Mouse (Mus musculus): ENCODE data around the gene Ptgir. TPM values are rescaled to one million over a fixed set of nuclear protein-coding genes. Genes with fewer than 3 reads are reported as not detected.

Ptgir gene
- total RNA-seq, 2 experiments from 2014 or later, result 2.6 to 2.8 TPM

GRCm38 (mm10) chr7:16890944-16891343 lies 15.3 kb upstream of the Ptgir start:
- intact Hi-C loops (cut with DNase I), result loop anchor here (5.0 to 10.0 kb wide), 2 partner anchors 144 to 266 kb away; no protein-coding TSS in a partner anchor
- peak; percentile 91 for DNase-seq

GRCm38 (mm10) chr7:16891641-16892351 lies 14.5 kb upstream of the Ptgir start, which contains the start of gene Gng8:
TSS of gene Gng8 (plus strand) at chr7:16891786.
- intact Hi-C loops (cut with DNase I), result loop anchor here (1.0 to 10.0 kb wide), 6 partner anchors 17 to 267 kb away; no protein-coding TSS in a partner anchor
- peak; percentile 91 to 92 for DNase-seq

GRCm38 (mm10) chr7:16892352-16892730 lies 13.9 kb upstream of the Ptgir start:
- no peak for DNase-seq
- intact Hi-C loops (cut with DNase I), result loop anchor here (1.0 to 10.0 kb wide), 6 partner anchors 18 to 268 kb away; no protein-coding TSS in a partner anchor

GRCm38 (mm10) chr7:16893612-16894011 lies 12.7 kb upstream of the Ptgir start:
- intact Hi-C loops (cut with DNase I), result loop anchor here (2.0 to 10.0 kb wide), 5 partner anchors 33 to 269 kb away; no protein-coding TSS in a partner anchor
- DNase-seq, result no peak

GRCm38 (mm10) chr7:16894279-16894678 lies 12.0 kb upstream of the Ptgir start:
- DNase-seq, result no peak
- intact Hi-C loops (cut with DNase I), result loop anchor here (5.0 to 10.0 kb wide), 2 partner anchors 147 to 269 kb away; no protein-coding TSS in a partner anchor

- intact Hi-C loops (cut with DNase I), result loop anchor here (1.0 to 10.0 kb wide), 3 partner anchors 18 to 270 kb away; no protein-coding TSS in a partner anchor
Observed at GRCm38 (mm10) chr7:16895000-16895399, 11.3 kb upstream of the Ptgir start.

GRCm38 (mm10) chr7:16895511-16895910 lies 10.8 kb upstream of the Ptgir start:
- intact Hi-C loops (cut with DNase I), result loop anchor here (1.0 to 10.0 kb wide), 2 partner anchors 18 to 271 kb away; no protein-coding TSS in a partner anchor
- no peak for DNase-seq

More at GRCm38 (mm10) chr7:16895000-16895399, 11.3 kb upstream of the Ptgir start:
- peak; percentile 86 to 89 for DNase-seq

- intact Hi-C loops (cut with DNase I), result no loop called here
- DNase-seq, result no peak
Observed at GRCm38 (mm10) chr7:16900526-16900925, 5.8 kb upstream of the Ptgir start.

- DNase-seq, result no peak
- intact Hi-C loops (cut with DNase I), result no loop called here
Observed at GRCm38 (mm10) chr7:16903439-16903955, 2.8 kb upstream of the Ptgir start.

GRCm38 (mm10) chr7:16904120-16904675 lies 2.1 kb upstream of the Ptgir start:
- intact Hi-C loops (cut with DNase I), result no loop called here

GRCm38 (mm10) chr7:16905491-16906021 lies 734 bp upstream of the Ptgir start:
- intact Hi-C loops (cut with DNase I), result no loop called here
- DNase-seq, result peak; percentile 66 to 68

More at GRCm38 (mm10) chr7:16904120-16904675, 2.1 kb upstream of the Ptgir start:
- DNase-seq, result no peak

- DNase-seq, result no peak
- intact Hi-C loops (cut with DNase I), result no loop called here
Observed at GRCm38 (mm10) chr7:16906889-16907559, 734 bp downstream of the Ptgir start.

- no peak for DNase-seq
- intact Hi-C loops (cut with DNase I), result no loop called here
Observed at GRCm38 (mm10) chr7:16907842-16908241, 1.6 kb downstream of the Ptgir start.

- intact Hi-C loops (cut with DNase I), result no loop called here
- no peak for DNase-seq
Observed at GRCm38 (mm10) chr7:16908367-16908766, 2.1 kb downstream of the Ptgir start.

GRCm38 (mm10) chr7:16908859-16909258 lies 2.6 kb downstream of the Ptgir start:
- intact Hi-C loops (cut with DNase I), result no loop called here
- DNase-seq, result no peak

- no peak for DNase-seq
- intact Hi-C loops (cut with DNase I), result loop anchor here (5.0 kb wide), 1 partner anchor 48 kb away; no protein-coding TSS in a partner anchor
Observed at GRCm38 (mm10) chr7:16909909-16910308, 3.6 kb downstream of the Ptgir start.

- intact Hi-C loops (cut with DNase I), result loop anchor here (5.0 kb wide), 1 partner anchor 50 kb away; no protein-coding TSS in a partner anchor
- no peak for DNase-seq
Observed at GRCm38 (mm10) chr7:16911904-16912303, 5.6 kb downstream of the Ptgir start.

- intact Hi-C loops (cut with DNase I), result loop anchor here (5.0 kb wide), 1 partner anchor 50 kb away; no protein-coding TSS in a partner anchor
- DNase-seq, result peak in 1 of 2 experiments; percentile 51
Observed at GRCm38 (mm10) chr7:16912360-16912759, 6.1 kb downstream of the Ptgir start.

- DNase-seq, result peak; percentile 80 to 89
- intact Hi-C loops (cut with DNase I), result loop anchor here (1.0 to 5.0 kb wide), 2 partner anchors 19 to 52 kb away; no protein-coding TSS in a partner anchor
Observed at GRCm38 (mm10) chr7:16913806-16914452, 7.6 kb downstream of the Ptgir start.
